Mouse (Mus musculus): ENCODE measurements at regions not wholly inside any gene's neighbourhood (a gene's known extent, or its start where the extent isn't known, plus 50 kb on each side); places are given as distances from the start of the nearest gene placed in this dataset.

GRCm38 (mm10) chr14:71281568-71281967, 681.9 kb upstream of the Fam160b2 start:
- H3K4me1 ChIP-seq (ENCODE audit: control insufficient read depth, insufficient read depth, low read length) = no peaks in the 10 kb centered on the region; the same call in 1 of the 2 replicates
- H3K9me3 ChIP-seq (replicated peaks; ENCODE audit: control insufficient read depth, low read length, poor library complexity, severe bottlenecking) = no peaks in the 10 kb centered on the region
- H3K4me3 ChIP-seq (ENCODE audit: low read depth, low read length) = no peak overlapping the region
- H3K36me3 ChIP-seq (ENCODE audit: control insufficient read depth, insufficient read depth, low read length) = no peaks in the 10 kb centered on the region
- no peak overlapping the region for H3K4me2 ChIP-seq (ENCODE audit: low read length)
- 59% methylated on average over 14 of the region's 14 CpGs for WGBS
- H3K27ac ChIP-seq (ENCODE audit: low read length) = no peak overlapping the region
- ATAC-seq = no peak
- H3K9ac ChIP-seq (ENCODE audit: low read depth, low read length) = no peak overlapping the region
- no peaks in the 10 kb centered on the region for H3K27me3 ChIP-seq (ENCODE audit: control insufficient read depth, insufficient read depth, low read depth, low read length)

GRCm38 (mm10) chr14:71276309-71276791, 676.7 kb upstream of the Fam160b2 start:
- H3K4me2 ChIP-seq (ENCODE audit: low read length) = no peak overlapping the region
- no peaks in the 10 kb centered on the region for H3K27me3 ChIP-seq (ENCODE audit: control insufficient read depth, insufficient read depth, low read depth, low read length)
- H3K27ac ChIP-seq (ENCODE audit: low read length) = no peak overlapping the region; the same call in 1 of the 2 replicates
- WGBS = 6% methylated on average over 12 of the region's 12 CpGs
- no peaks in the 10 kb centered on the region for H3K9me3 ChIP-seq (replicated peaks; ENCODE audit: control insufficient read depth, low read length, poor library complexity, severe bottlenecking)
- H3K4me3 ChIP-seq (ENCODE audit: low read depth, low read length) = no peak overlapping the region
- H3K36me3 ChIP-seq (ENCODE audit: control insufficient read depth, insufficient read depth, low read length) = no peaks in the 10 kb centered on the region
- no peak overlapping the region for H3K9ac ChIP-seq (ENCODE audit: low read depth, low read length)
- ATAC-seq = peak; percentile 86
- H3K4me1 ChIP-seq (ENCODE audit: control insufficient read depth, insufficient read depth, low read length) = peaks cover 6% of the 10 kb centered on the region; the same call in 1 of the 2 replicates

GRCm38 (mm10) chr14:71272470-71272869, 672.8 kb upstream of the Fam160b2 start:
- no peaks in the 10 kb centered on the region for H3K9me3 ChIP-seq (replicated peaks; ENCODE audit: control insufficient read depth, low read length, poor library complexity, severe bottlenecking)
- WGBS = 91% methylated on average over 2 of the region's 2 CpGs
- ATAC-seq = no peak

GRCm38 (mm10) chr14:71257650-71258049, 658.0 kb upstream of the Fam160b2 start:
- Histone ChIP-seq H3K4me3 (ENCODE audit: low read depth, low read length) (no peak overlapping the region), H3K9ac (ENCODE audit: low read depth, low read length) (no peak overlapping the region), H3K9me3 (replicated peaks; ENCODE audit: control insufficient read depth, low read length, poor library complexity, severe bottlenecking) (no peaks in the 10 kb centered on the region), H3K4me1 (ENCODE audit: control insufficient read depth, insufficient read depth, low read length) (no peaks in the 10 kb centered on the region), H3K36me3 (ENCODE audit: control insufficient read depth, insufficient read depth, low read length) (no peaks in the 10 kb centered on the region), H3K27ac (ENCODE audit: low read length) (no peak overlapping the region), H3K27me3 (ENCODE audit: control insufficient read depth, insufficient read depth, low read depth, low read length) (no peaks in the 10 kb centered on the region), H3K4me2 (ENCODE audit: low read length) (no peak overlapping the region)
- ATAC-seq = peak; percentile 67
- WGBS = 75% methylated on average over 4 of the region's 4 CpGs

More at GRCm38 (mm10) chr14:71272470-71272869, 672.8 kb upstream of the Fam160b2 start:
- Histone ChIP-seq H3K36me3 (ENCODE audit: control insufficient read depth, insufficient read depth, low read length) (no peaks in the 10 kb centered on the region), H3K4me1 (ENCODE audit: control insufficient read depth, insufficient read depth, low read length) (peaks cover 6% of the 10 kb centered on the region; the same call in 1 of the 2 replicates), H3K9ac (ENCODE audit: low read depth, low read length) (no peak overlapping the region), H3K4me3 (ENCODE audit: low read depth, low read length) (no peak overlapping the region), H3K27ac (ENCODE audit: low read length) (no peak overlapping the region), H3K4me2 (ENCODE audit: low read length) (no peak overlapping the region), H3K27me3 (ENCODE audit: control insufficient read depth, insufficient read depth, low read depth, low read length) (no peaks in the 10 kb centered on the region)

GRCm38 (mm10) chr14:71254207-71254606, 654.6 kb upstream of the Fam160b2 start:
- Histone ChIP-seq H3K27me3 (ENCODE audit: control insufficient read depth, insufficient read depth, low read depth, low read length) (no peaks in the 10 kb centered on the region), H3K36me3 (ENCODE audit: control insufficient read depth, insufficient read depth, low read length) (no peaks in the 10 kb centered on the region), H3K4me2 (ENCODE audit: low read length) (no peak overlapping the region), H3K4me1 (ENCODE audit: control insufficient read depth, insufficient read depth, low read length) (0 out of 2 replicates have a peak, but pooled peaks cover 6% of the 10 kb centered on the region), H3K9me3 (replicated peaks; ENCODE audit: control insufficient read depth, low read length, poor library complexity, severe bottlenecking) (no peaks in the 10 kb centered on the region), H3K27ac (ENCODE audit: low read length) (no peak overlapping the region), H3K9ac (ENCODE audit: low read depth, low read length) (no peak overlapping the region), H3K4me3 (ENCODE audit: low read depth, low read length) (no peak overlapping the region)
- ATAC-seq = no peak
- WGBS = 80% methylated on average over 1 of the region's 1 CpGs

GRCm38 (mm10) chr14:71252136-71252535, 652.5 kb upstream of the Fam160b2 start:
- no peak overlapping the region for H3K9ac ChIP-seq (ENCODE audit: low read depth, low read length)
- no peaks in the 10 kb centered on the region for H3K27me3 ChIP-seq (ENCODE audit: control insufficient read depth, insufficient read depth, low read depth, low read length)
- no peak overlapping the region for H3K4me2 ChIP-seq (ENCODE audit: low read length)
- no peak overlapping the region for H3K4me3 ChIP-seq (ENCODE audit: low read depth, low read length)
- 0 out of 2 replicates have a peak, but pooled peaks cover 6% of the 10 kb centered on the region for H3K4me1 ChIP-seq (ENCODE audit: control insufficient read depth, insufficient read depth, low read length)
- WGBS = 86% methylated on average over 3 of the region's 3 CpGs
- H3K36me3 ChIP-seq (ENCODE audit: control insufficient read depth, insufficient read depth, low read length) = no peaks in the 10 kb centered on the region
- ATAC-seq = no peak
- no peaks in the 10 kb centered on the region for H3K9me3 ChIP-seq (replicated peaks; ENCODE audit: control insufficient read depth, low read length, poor library complexity, severe bottlenecking)
- no peak overlapping the region for H3K27ac ChIP-seq (ENCODE audit: low read length)

- Histone ChIP-seq H3K27me3 (ENCODE audit: control insufficient read depth, insufficient read depth, low read depth, low read length) (no peaks in the 10 kb centered on the region), H3K9ac (ENCODE audit: low read depth, low read length) (no peak overlapping the region), H3K4me3 (ENCODE audit: low read depth, low read length) (no peak overlapping the region), H3K9me3 (replicated peaks; ENCODE audit: control insufficient read depth, low read length, poor library complexity, severe bottlenecking) (no peaks in the 10 kb centered on the region), H3K4me2 (ENCODE audit: low read length) (no peak overlapping the region), H3K4me1 (ENCODE audit: control insufficient read depth, insufficient read depth, low read length) (0 out of 2 replicates have a peak, but pooled peaks cover 6% of the 10 kb centered on the region), H3K27ac (ENCODE audit: low read length) (no peak overlapping the region), H3K36me3 (ENCODE audit: control insufficient read depth, insufficient read depth, low read length) (no peaks in the 10 kb centered on the region)
- WGBS = 90% methylated on average over 1 of the region's 1 CpGs
- no peak for ATAC-seq
Observed at GRCm38 (mm10) chr14:71251116-71251515, 651.5 kb upstream of the Fam160b2 start.

- H3K9me3 ChIP-seq (replicated peaks; ENCODE audit: control insufficient read depth, low read length, poor library complexity, severe bottlenecking) = no peaks in the 10 kb centered on the region
- H3K36me3 ChIP-seq (ENCODE audit: control insufficient read depth, insufficient read depth, low read length) = no peaks in the 10 kb centered on the region
- ATAC-seq = peak; percentile 71
- no peak overlapping the region for H3K4me2 ChIP-seq (ENCODE audit: low read length)
- H3K27ac ChIP-seq (ENCODE audit: low read length) = peak overlapping the region; percentile 68
- H3K4me1 ChIP-seq (ENCODE audit: control insufficient read depth, insufficient read depth, low read length) = 0 out of 2 replicates have a peak, but pooled peaks cover 6% of the 10 kb centered on the region
- no peaks in the 10 kb centered on the region for H3K27me3 ChIP-seq (ENCODE audit: control insufficient read depth, insufficient read depth, low read depth, low read length)
- H3K4me3 ChIP-seq (ENCODE audit: low read depth, low read length) = no peak overlapping the region
- H3K9ac ChIP-seq (ENCODE audit: low read depth, low read length) = peak overlapping the region; percentile 48; the same call in 1 of the 2 replicates
- WGBS = 20% methylated on average over 7 of the region's 7 CpGs
Observed at GRCm38 (mm10) chr14:71249387-71249965, 649.8 kb upstream of the Fam160b2 start.

- Histone ChIP-seq H3K27me3 (ENCODE audit: control insufficient read depth, insufficient read depth, low read depth, low read length) (no peaks in the 10 kb centered on the region), H3K9ac (ENCODE audit: low read depth, low read length) (no peak overlapping the region), H3K4me1 (ENCODE audit: control insufficient read depth, insufficient read depth, low read length) (0 out of 2 replicates have a peak, but pooled peaks cover 6% of the 10 kb centered on the region), H3K4me2 (ENCODE audit: low read length) (no peak overlapping the region), H3K27ac (ENCODE audit: low read length) (no peak overlapping the region), H3K9me3 (replicated peaks; ENCODE audit: control insufficient read depth, low read length, poor library complexity, severe bottlenecking) (no peaks in the 10 kb centered on the region), H3K4me3 (ENCODE audit: low read depth, low read length) (no peak overlapping the region), H3K36me3 (ENCODE audit: control insufficient read depth, insufficient read depth, low read length) (no peaks in the 10 kb centered on the region)
- WGBS = 98% methylated on average over 2 of the region's 2 CpGs
- no peak for ATAC-seq
Observed at GRCm38 (mm10) chr14:71248534-71248933, 648.9 kb upstream of the Fam160b2 start.
